Mouse (Mus musculus): ENCODE measurements at regions not wholly inside any gene's neighbourhood (a gene's known extent, or its start where the extent isn't known, plus 50 kb on each side); places are given as distances from the start of the nearest gene placed in this dataset.
A peak's percentile ranks its signal among the peaks of the same experiment; 100 is the strongest.

DNA sequence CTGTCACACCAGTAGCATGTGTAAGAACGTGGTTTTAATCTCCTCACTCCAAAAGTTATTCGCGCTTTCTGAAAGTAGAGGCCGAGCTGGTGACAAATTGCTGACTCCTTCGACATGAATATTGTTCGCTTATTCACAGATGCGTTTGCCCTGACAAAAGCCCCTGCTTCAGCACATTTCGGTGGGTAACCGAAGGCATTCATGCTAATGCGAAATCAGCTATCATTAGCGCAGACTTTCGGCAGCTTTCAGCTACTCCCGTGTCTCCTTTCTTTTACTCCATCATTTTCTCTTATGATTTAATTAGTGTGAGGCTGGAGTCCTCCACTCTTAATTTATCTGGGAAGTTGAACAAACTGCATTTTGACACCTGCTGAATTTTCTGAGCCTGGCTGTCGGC lies 681.9 kb upstream of the Fam160b2 start:
- 92% methylated on average over 14 of the region's 14 CpGs for WGBS
- H3K4me3 ChIP-seq (ENCODE audit: low read depth, low read length) = no peak overlapping the region
- H3K4me2 ChIP-seq = no peak overlapping the region
- DNase-seq (ENCODE audit: low spot score, missing footprints) (no peak), ATAC-seq (ENCODE audit: low FRiP score) (no peak)
- H3K9ac ChIP-seq (ENCODE audit: low read length) = no peak overlapping the region
- no peaks in the 10 kb centered on the region for H3K9me3 ChIP-seq (ENCODE audit: control insufficient read depth, low read length)
- no peaks in the 10 kb centered on the region for H3K27me3 ChIP-seq (ENCODE audit: control insufficient read depth, insufficient read depth, low read length)
- no peak overlapping the region for H3K27ac ChIP-seq (ENCODE audit: low read depth, low read length)
- H3K4me1 ChIP-seq (ENCODE audit: control insufficient read depth, insufficient read depth, low read length) = no peaks in the 10 kb centered on the region
- no peaks in the 10 kb centered on the region for H3K36me3 ChIP-seq (ENCODE audit: control insufficient read depth, insufficient read depth, low read length)

DNA sequence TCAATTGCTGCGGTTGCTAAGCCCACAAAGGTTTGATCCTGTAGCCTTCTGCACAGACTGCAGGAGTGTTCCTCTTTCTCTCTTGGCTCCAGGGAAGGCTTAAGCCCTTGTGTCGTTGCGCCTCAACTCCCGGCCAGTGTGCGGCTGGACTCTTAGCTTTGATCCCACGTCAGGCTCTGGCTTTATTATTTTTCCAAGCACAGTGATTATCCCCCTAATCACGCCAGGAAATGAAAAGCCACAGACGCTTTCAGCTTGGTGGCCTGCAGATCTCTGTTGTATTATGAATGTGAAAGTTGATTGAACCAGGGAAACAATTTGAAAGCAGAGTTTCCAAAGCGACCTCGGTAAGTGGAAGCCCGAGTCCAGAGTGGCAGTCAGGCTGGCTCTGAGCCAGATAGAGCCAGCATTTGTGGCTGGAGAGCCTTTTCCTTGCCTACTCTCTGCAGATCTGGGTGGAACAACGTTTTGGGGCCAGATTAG lies 676.7 kb upstream of the Fam160b2 start:
- ATAC-seq (ENCODE audit: low FRiP score) (peak; percentile 78), DNase-seq (ENCODE audit: low spot score, missing footprints) (no peak)
- no peak overlapping the region for H3K9ac ChIP-seq (ENCODE audit: low read length)
- H3K27me3 ChIP-seq (ENCODE audit: control insufficient read depth, insufficient read depth, low read length) = no peaks in the 10 kb centered on the region
- H3K4me1 ChIP-seq (ENCODE audit: control insufficient read depth, insufficient read depth, low read length) = peaks cover 3% of the 10 kb centered on the region
- H3K27ac ChIP-seq (ENCODE audit: low read depth, low read length) = no peak overlapping the region
- H3K4me2 ChIP-seq = peak overlapping the region; percentile 12; the same call in 1 of the 2 replicates
- no peaks in the 10 kb centered on the region for H3K36me3 ChIP-seq (ENCODE audit: control insufficient read depth, insufficient read depth, low read length)
- H3K4me3 ChIP-seq (ENCODE audit: low read depth, low read length) = no peak overlapping the region
- 25% methylated on average over 12 of the region's 12 CpGs for WGBS
- no peaks in the 10 kb centered on the region for H3K9me3 ChIP-seq (ENCODE audit: control insufficient read depth, low read length)

- Histone ChIP-seq H3K27ac (ENCODE audit: low read depth, low read length) (no peak overlapping the region), H3K4me3 (ENCODE audit: low read depth, low read length) (no peak overlapping the region), H3K4me1 (ENCODE audit: control insufficient read depth, insufficient read depth, low read length) (peaks cover 3% of the 10 kb centered on the region), H3K27me3 (ENCODE audit: control insufficient read depth, insufficient read depth, low read length) (no peaks in the 10 kb centered on the region), H3K9ac (ENCODE audit: low read length) (no peak overlapping the region), H3K4me2 (no peak overlapping the region), H3K9me3 (ENCODE audit: control insufficient read depth, low read length) (no peaks in the 10 kb centered on the region), H3K36me3 (ENCODE audit: control insufficient read depth, insufficient read depth, low read length) (no peaks in the 10 kb centered on the region)
- DNase-seq (ENCODE audit: low spot score, missing footprints) (no peak), ATAC-seq (ENCODE audit: low FRiP score) (no peak)
- WGBS = 97% methylated on average over 2 of the region's 2 CpGs
Observed at GRCm38 (mm10) chr14:71272470-71272869, 672.8 kb upstream of the Fam160b2 start.

- Histone ChIP-seq H3K27ac (ENCODE audit: low read depth, low read length) (no peak overlapping the region), H3K9ac (ENCODE audit: low read length) (no peak overlapping the region), H3K4me3 (ENCODE audit: low read depth, low read length) (no peak overlapping the region), H3K9me3 (ENCODE audit: control insufficient read depth, low read length) (no peaks in the 10 kb centered on the region), H3K4me1 (ENCODE audit: control insufficient read depth, insufficient read depth, low read length) (no peaks in the 10 kb centered on the region), H3K4me2 (no peak overlapping the region), H3K36me3 (ENCODE audit: control insufficient read depth, insufficient read depth, low read length) (no peaks in the 10 kb centered on the region), H3K27me3 (ENCODE audit: control insufficient read depth, insufficient read depth, low read length) (no peaks in the 10 kb centered on the region)
- ATAC-seq (ENCODE audit: low FRiP score) = no peak
- no peak for DNase-seq (ENCODE audit: low spot score, missing footprints)
- WGBS = 94% methylated on average over 4 of the region's 4 CpGs
Observed at GRCm38 (mm10) chr14:71257650-71258049, 658.0 kb upstream of the Fam160b2 start.

- H3K9ac ChIP-seq (ENCODE audit: low read length) = no peak overlapping the region
- H3K36me3 ChIP-seq (ENCODE audit: control insufficient read depth, insufficient read depth, low read length) = no peaks in the 10 kb centered on the region
- H3K4me3 ChIP-seq (ENCODE audit: low read depth, low read length) = no peak overlapping the region
- no peak overlapping the region for H3K27ac ChIP-seq (ENCODE audit: low read depth, low read length)
- ATAC-seq (ENCODE audit: low FRiP score) (no peak), DNase-seq (ENCODE audit: low spot score, missing footprints) (peak; percentile 75)
- no peaks in the 10 kb centered on the region for H3K4me1 ChIP-seq (ENCODE audit: control insufficient read depth, insufficient read depth, low read length)
- H3K9me3 ChIP-seq (ENCODE audit: control insufficient read depth, low read length) = no peaks in the 10 kb centered on the region
- H3K27me3 ChIP-seq (ENCODE audit: control insufficient read depth, insufficient read depth, low read length) = no peaks in the 10 kb centered on the region
- H3K4me2 ChIP-seq = no peak overlapping the region
- WGBS = 83% methylated on average over 1 of the region's 1 CpGs
Observed at GRCm38 (mm10) chr14:71254207-71254606, 654.6 kb upstream of the Fam160b2 start.

DNA sequence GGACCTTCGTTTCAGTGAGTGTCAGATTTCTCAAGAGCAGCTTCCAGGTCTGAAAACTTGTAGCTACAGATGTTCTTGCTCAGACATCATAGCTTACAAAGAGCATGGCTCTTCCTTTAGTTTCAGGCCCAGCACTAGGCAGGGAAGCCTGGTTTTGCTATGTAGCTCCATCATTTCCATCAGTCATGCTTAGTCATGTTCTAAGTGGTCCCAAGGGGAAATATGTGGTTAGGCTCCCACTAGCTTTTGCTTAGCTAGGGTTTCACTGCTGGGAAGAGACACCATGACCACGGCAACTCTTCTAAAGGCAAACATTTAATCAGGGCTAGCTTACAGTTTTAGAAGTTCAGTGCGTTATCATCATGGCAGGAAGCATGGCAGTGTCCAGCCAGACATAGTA lies 652.5 kb upstream of the Fam160b2 start:
- H3K9me3 ChIP-seq (ENCODE audit: control insufficient read depth, low read length) = no peaks in the 10 kb centered on the region
- H3K9ac ChIP-seq (ENCODE audit: low read length) = no peak overlapping the region
- no peak for ATAC-seq (ENCODE audit: low FRiP score)
- H3K36me3 ChIP-seq (ENCODE audit: control insufficient read depth, insufficient read depth, low read length) = no peaks in the 10 kb centered on the region
- H3K27ac ChIP-seq (ENCODE audit: low read depth, low read length) = no peak overlapping the region
- H3K4me2 ChIP-seq = no peak overlapping the region
- no peaks in the 10 kb centered on the region for H3K27me3 ChIP-seq (ENCODE audit: control insufficient read depth, insufficient read depth, low read length)
- H3K4me1 ChIP-seq (ENCODE audit: control insufficient read depth, insufficient read depth, low read length) = no peaks in the 10 kb centered on the region
- peak; percentile 17 for DNase-seq (ENCODE audit: low spot score, missing footprints)
- 83% methylated on average over 3 of the region's 3 CpGs for WGBS
- no peak overlapping the region for H3K4me3 ChIP-seq (ENCODE audit: low read depth, low read length)

GRCm38 (mm10) chr14:71251116-71251515 lies 651.5 kb upstream of the Fam160b2 start:
- H3K4me1 ChIP-seq (ENCODE audit: control insufficient read depth, insufficient read depth, low read length) = no peaks in the 10 kb centered on the region
- DNase-seq (ENCODE audit: low spot score, missing footprints) (no peak), ATAC-seq (ENCODE audit: low FRiP score) (no peak)
- 87% methylated on average over 1 of the region's 1 CpGs for WGBS
- H3K27me3 ChIP-seq (ENCODE audit: control insufficient read depth, insufficient read depth, low read length) = no peaks in the 10 kb centered on the region
- H3K4me3 ChIP-seq (ENCODE audit: low read depth, low read length) = no peak overlapping the region
- no peak overlapping the region for H3K4me2 ChIP-seq
- H3K27ac ChIP-seq (ENCODE audit: low read depth, low read length) = no peak overlapping the region
- H3K36me3 ChIP-seq (ENCODE audit: control insufficient read depth, insufficient read depth, low read length) = no peaks in the 10 kb centered on the region
- no peak overlapping the region for H3K9ac ChIP-seq (ENCODE audit: low read length)
- no peaks in the 10 kb centered on the region for H3K9me3 ChIP-seq (ENCODE audit: control insufficient read depth, low read length)

DNA sequence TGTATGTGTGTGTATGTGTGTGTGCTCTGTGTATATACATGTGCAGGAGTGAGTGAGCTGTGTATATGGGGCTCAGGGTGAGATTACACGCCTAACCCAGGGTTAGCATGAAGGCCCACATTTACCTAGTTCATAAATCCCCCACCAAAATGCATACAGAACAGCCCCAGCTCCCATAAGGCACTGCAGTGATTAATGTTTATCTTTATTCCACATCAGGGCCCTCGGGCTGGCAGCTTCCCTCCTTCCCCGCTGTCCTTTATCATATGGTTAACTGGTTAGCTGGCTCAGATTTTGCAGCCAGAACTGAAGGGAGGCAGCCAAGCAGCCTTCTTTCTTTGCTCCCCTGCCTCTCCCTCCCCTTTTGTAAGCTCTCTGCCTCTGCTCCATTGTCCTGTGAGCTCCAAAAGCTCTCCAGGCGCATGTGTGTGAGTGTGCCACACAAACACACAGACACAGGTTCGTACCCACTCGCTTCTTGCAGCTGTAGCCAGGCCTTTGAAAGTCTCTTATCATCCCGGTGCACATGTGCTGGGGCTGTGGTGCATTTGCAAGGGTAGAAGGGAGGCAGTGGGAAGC lies 649.8 kb upstream of the Fam160b2 start:
- DNase-seq (ENCODE audit: low spot score, missing footprints) (no peak), ATAC-seq (ENCODE audit: low FRiP score) (peak; percentile 70)
- Histone ChIP-seq H3K27me3 (ENCODE audit: control insufficient read depth, insufficient read depth, low read length) (no peaks in the 10 kb centered on the region), H3K4me2 (no peak overlapping the region), H3K9ac (ENCODE audit: low read length) (no peak overlapping the region), H3K36me3 (ENCODE audit: control insufficient read depth, insufficient read depth, low read length) (no peaks in the 10 kb centered on the region), H3K27ac (ENCODE audit: low read depth, low read length) (peak overlapping the region; percentile 5; the same call in 1 of the 2 replicates), H3K4me1 (ENCODE audit: control insufficient read depth, insufficient read depth, low read length) (no peaks in the 10 kb centered on the region), H3K9me3 (ENCODE audit: control insufficient read depth, low read length) (no peaks in the 10 kb centered on the region), H3K4me3 (ENCODE audit: low read depth, low read length) (no peak overlapping the region)
- 51% methylated on average over 7 of the region's 7 CpGs for WGBS

GRCm38 (mm10) chr14:71248534-71248933 lies 648.9 kb upstream of the Fam160b2 start:
- no peaks in the 10 kb centered on the region for H3K36me3 ChIP-seq (ENCODE audit: control insufficient read depth, insufficient read depth, low read length)
- WGBS = 92% methylated on average over 2 of the region's 2 CpGs

More at GRCm38 (mm10) chr14:71248534-71248933, 648.9 kb upstream of the Fam160b2 start:
- no peak for ATAC-seq (ENCODE audit: low FRiP score)
- peak; percentile 76 for DNase-seq (ENCODE audit: low spot score, missing footprints)
- no peaks in the 10 kb centered on the region for H3K4me1 ChIP-seq (ENCODE audit: control insufficient read depth, insufficient read depth, low read length)
- H3K9ac ChIP-seq (ENCODE audit: low read length) = no peak overlapping the region
- H3K27ac ChIP-seq (ENCODE audit: low read depth, low read length) = no peak overlapping the region
- no peak overlapping the region for H3K4me3 ChIP-seq (ENCODE audit: low read depth, low read length)
- H3K9me3 ChIP-seq (ENCODE audit: control insufficient read depth, low read length) = no peaks in the 10 kb centered on the region
- no peak overlapping the region for H3K4me2 ChIP-seq
- no peaks in the 10 kb centered on the region for H3K27me3 ChIP-seq (ENCODE audit: control insufficient read depth, insufficient read depth, low read length)
